Mouse (Mus musculus) cerebellum, adult 18-20 months (tissue): ENCODE results near the gene Thbs3.

Experiments
- DNase-seq, 2 experiments: peaks; one replicate each; pipeline ENCODE4 v3.0.0; 2021

The Thbs3 gene

DNA sequence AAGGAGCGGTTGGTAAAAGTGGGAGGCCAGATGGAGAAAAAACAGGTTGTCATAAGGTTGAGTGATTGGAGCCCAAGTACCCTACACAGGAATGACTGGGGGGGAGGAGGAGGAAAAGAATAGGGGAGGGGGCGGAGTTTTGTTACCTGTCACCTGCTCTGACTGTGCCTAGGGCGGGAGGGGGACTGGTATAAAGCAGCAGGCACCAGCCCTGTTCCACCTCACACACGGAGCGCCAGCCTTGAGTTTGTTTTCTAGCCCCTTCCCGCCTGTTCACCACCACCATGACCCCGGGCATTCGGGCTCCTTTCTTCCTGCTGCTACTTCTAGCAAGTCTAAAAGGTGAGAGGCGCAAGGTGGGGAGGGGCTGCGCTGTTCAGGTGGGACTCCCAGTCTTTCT is 13.9 kb downstream of the Thbs3 start, which contains the start of gene Muc1:
TSS of gene Muc1 (plus strand) at position 222 of the 400 bp plus-strand sequence.
- DNase-seq = no peak

DNA sequence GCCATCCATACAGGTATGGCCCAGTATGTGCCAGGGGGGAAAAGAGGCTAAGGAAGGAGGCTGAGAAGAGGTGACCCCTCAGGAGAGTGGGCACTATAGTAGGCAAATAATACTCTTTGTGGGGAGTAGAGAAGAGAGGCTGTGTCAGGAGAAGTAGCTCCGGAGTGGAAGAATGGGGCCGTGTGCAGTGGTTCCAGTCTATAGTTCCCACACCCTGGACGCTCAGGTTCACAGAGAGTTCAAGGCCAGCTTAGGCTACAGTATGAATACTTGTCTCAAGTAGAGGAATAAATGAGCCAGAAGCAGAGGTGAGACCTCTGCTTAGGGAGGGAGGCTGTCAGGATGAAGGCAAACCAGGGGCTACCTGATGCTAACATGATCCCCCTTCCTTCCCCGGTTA is 14.3 kb downstream of the Thbs3 start:
- DNase-seq = no peak

DNA sequence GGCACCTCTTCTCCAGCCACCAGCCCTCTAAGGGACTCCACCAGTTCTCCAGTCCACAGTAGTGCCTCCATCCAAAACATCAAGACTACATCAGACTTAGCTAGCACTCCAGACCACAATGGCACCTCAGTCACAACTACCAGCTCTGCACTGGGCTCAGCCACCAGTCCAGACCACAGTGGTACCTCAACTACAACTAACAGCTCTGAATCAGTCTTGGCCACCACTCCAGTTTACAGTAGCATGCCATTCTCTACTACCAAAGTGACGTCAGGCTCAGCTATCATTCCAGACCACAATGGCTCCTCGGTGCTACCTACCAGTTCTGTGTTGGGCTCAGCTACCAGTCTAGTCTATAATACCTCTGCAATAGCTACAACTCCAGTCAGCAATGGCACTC is 15.6 kb downstream of the Thbs3 start:
- no peak for DNase-seq

DNA sequence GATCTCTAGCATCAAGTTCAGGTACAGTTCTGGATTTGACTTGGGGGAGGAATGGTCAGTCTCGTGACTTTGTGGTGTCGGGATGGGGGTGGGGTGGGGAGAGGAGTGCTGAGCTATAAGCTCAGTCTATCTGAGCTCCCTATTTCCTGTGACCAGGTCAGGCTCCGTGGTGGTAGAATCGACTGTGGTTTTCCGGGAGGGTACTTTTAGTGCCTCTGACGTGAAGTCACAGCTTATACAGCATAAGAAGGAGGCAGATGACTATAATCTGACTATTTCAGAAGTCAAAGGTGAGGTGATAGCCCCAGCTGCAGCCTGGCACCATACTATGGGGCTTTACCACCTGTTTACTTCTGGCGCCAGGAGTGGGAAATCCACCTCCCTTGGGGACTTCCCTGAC is 16.4 kb downstream of the Thbs3 start:
- no peak for DNase-seq

DNA sequence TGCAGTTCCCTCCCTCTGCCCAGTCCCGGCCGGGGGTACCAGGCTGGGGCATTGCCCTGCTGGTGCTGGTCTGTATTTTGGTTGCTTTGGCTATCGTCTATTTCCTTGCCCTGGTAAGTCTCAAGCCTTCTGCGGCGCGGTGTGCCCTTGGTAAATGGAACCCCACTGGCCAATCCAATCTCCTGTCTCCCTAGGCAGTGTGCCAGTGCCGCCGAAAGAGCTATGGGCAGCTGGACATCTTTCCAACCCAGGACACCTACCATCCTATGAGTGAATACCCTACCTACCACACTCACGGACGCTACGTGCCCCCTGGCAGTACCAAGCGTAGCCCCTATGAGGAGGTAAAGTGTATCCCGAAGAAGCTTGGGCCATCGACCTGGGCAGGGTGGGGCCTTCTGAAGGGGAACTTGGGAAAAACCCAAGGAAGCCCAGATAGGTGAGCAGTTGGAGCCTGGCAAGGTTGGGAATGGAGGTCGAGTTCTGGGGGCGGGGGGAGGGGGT is 16.8 kb downstream of the Thbs3 start:
- no peak for DNase-seq

DNA sequence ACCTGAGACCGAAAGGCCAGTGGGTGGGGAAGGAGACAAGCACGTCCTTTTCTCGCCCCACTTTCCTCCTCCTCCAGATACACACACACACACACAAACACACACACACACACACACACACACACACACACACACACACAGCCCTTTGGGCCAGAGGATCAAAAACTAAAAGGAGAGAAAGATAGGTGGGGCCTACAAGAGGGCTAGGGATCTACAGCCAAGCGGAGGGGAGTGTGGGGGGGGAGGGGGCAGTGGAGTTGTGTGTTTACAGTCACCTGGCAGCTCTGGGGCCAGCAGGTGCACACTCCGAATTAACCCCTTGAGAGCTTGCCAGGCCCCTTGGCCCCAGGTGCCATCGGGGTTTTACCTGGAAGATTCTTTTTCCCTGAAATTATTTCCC is 17.6 kb downstream of the Thbs3 start:
- no peak for DNase-seq

DNA sequence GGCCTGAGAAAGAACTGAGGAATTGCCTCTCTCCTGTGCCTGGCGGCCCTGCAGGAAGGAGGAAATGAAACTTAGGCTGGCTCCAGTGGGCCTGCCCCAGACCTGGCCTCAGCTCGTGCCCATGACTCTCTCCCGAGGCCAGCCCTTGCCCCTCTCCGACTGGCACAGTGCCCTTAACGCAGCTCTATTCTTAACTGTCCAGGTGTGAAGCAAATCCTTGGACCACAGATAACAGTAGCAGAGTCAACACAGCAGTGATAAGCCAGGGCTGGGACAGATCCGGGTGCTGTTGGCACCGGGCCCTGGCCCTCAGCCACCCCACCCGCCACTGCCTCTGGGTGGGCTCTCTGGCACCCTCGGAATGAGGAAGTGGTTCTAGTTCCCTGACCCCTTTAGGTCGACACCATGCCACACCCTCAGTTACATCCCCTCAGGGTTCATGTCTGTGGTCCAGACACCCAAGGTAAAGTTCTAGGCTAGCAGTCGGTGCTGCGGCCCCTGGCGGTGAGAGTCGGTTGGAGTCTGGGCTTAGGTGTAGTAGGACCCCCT is 18.7 kb downstream of the Thbs3 start:
- no peak for DNase-seq

DNA sequence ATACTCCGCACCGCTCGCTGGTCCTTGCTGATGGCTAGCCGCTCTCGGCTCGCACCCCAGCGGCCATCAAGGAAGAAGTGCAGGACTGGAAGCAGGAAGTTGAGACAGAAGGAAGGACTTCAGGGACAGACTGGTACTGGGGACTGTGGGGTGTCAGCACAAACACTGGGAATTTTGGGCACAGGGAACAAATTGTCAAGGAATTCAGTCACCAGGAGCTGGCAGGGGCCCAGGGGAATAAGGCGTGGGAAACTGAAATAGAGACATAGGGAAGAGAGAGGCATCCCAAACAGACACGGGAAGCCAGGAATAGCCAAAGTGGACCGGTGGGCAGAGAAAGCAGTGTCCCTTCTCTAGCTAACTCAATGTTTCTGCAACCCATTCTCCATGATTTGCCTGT is 21.5 kb downstream of the Thbs3 start:
- no peak for DNase-seq

DNA sequence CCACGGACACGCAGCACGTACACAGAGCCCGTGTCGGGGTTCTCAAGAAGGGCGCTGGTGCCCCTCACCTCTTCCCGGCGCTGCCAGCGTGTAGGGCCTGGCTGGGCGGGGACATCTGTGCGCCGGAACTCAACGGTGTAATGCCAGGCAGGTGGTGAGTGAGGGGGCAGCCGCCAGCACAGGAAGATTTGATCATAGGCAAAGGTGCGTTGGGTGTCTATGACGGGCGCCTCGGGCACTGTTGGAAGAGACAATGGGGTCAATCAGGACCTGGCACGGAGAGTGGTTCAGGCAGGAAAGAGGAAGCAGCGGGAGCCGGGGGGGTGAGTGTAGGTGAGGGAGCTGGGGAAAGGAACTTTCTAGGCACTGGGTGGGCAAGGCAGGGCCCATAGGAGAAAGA is 22.7 kb downstream of the Thbs3 start:
- no peak for DNase-seq

DNA sequence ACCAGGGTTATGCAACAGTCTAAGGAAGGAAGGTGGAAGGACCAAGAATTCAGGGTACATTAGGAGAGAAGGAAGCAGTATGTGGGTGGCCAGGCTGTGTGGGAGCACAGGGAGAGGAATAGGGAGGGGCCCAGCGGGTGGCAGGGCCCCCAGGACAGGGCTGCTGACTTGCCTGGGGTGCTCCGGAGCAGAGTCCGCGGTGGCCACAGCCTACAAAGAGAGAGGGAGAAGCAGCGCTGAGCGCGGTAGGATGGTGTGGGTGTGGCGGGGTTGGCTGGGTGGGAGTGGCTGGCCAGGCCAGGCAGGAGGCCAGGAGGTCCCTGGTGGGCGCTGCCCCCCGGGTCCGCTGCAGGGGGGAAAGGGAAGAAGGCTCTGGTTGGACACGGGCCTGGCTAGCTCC is 23.5 kb downstream of the Thbs3 start:
- DNase-seq = no peak

DNA sequence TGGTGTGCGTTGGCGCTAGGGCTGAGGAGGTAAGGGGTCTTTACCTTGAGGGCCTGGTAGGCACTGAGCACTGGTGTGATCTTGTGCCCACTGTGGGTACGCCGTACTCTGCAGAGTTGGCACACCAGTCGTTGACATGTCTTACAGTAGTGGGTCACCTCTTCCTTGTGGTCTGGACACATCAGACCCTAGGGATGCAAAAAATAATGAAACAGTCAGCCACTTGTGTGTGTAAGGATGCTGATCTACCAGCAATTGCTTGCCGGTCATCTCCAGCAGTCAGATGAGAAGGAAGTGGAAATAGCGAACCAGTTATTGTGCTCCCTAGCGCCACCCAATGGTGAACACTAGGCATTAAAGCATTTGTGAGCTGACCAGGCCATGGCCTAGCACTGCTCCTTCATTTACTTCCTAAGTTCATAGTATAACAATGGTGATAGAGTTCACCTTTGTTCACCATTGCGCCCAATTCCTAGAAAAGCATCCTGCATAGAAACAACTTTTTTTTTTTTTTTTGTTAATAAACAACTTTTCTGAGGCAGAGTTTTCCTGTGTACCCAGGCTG is 27.4 kb downstream of the Thbs3 start:
- peak; percentile 75 to 82 for DNase-seq

DNA sequence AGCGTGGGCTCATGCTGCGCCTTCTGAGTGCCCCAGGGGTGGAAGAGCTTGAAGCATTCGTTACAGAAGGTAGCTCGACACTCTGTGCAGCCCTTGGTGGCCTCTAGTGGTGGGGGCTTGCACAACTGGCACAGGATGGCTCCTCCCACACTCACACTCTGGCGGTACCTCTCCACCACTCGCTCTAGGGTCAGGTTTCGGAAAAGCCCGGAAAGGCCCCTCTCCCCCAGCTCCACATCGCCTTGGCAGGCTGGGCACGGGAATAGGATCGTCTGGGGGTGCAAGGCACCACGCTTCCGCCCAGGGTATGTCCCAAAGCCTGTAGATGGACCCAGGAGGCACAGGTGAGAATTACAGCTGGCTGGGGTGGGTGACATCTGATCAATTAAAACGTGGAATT is 28.6 kb downstream of the Thbs3 start:
- DNase-seq = peak in 1 of 2 experiments; percentile 30

DNA sequence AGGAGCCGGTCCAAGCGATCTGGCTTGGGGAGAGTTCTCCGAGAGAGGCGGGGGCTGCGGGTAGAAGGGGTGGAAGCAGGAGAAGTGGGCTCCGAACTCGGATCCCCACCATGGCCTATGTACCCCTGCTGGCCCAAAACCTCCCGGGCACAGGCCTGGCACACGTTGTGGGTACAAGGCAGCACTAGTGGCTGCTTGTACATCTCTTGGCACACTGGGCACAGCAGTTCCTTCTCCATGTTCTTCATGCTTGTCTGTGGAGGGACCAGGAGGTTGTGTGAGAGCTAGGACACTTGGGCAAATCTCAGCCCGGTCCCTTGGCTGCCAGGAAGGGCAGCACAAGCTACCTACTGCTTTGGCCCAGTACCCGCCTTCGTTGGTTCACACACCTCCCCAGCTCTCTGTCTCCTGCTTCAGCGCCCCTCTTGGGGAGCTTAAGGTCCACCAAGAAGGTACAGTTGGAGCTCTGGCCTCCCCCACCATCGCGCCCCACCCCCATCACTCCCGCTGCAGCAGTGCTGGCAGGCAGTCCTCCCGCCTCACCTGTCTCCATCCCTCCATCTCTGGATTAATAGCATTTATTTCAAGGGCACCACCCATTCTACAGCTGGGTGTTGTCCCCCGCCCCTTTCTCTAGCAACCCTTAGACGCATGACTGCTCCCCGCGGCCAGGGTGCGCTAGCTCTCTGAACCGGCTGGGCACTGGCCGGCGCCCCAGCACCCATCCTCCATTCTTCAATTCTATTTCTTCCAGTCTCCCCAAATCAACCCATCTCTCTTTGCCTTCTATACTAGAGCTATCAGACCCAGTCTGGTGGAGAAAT is 29.4 kb downstream of the Thbs3 start:
- DNase-seq = peak; percentile 58 to 66

DNA sequence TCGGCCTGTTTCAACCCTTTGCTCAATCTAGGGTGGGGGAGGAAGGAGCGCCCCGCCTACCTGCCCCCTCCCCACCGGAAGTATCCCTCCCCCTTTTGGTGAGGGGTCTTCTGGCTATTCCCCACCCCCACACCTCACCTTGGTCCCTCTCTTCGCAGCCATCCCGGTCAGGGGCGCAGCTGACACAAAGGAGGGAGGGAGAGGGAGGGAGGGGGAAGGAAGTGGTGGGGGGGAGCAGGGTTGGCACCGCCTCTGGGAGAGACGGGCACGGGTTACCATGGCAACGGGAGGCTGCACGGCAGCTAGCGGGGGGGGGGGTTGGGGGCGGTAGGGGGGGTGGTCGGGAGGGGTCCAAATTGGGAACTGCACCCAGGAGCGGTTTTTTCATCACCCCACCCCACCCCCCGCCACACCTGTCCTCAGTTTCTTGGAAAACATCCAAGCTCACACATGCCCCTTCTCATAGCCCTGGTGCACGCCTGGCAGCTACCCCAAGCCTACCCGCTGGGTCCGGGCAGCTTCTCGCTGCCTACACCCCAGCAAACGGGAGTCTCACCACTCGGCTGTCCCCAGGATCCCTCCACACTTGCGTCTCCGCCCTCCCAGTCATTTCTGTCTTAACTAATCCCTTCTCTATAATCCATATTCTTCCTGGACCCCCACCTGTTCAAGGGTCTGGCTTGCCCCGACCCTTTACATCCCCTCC is 30.2 kb downstream of the Thbs3 start:
- DNase-seq = peak; percentile 76 to 78

DNA sequence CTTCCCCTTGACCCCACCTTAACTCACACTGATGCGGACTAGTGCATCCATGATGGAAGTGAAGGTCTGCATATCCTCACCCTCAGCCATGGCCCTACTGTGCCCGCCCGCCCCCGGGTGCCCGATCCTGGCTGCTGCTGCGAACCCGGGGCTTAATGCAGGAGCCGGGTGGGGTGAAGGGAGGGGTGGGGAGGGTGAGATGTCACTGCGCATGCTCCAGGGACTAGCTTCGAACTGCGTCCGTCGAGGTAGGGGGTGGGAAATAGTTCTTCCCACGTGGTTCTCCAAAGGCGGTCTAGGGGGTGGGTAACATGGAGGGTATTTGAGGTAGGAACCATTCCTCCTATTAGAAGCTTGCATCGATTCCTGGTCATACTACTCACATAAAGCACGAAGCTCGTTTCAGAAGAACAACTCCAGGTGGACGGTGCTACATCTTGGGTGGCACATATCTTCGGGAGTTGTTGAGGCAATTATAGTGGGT is 30.8 kb downstream of the Thbs3 start, which contains the start of gene Krtcap2:
TSS of gene Krtcap2 (plus strand) at position 279 of the 484 bp plus-strand sequence.
- peak; percentile 74 to 77 for DNase-seq

DNA sequence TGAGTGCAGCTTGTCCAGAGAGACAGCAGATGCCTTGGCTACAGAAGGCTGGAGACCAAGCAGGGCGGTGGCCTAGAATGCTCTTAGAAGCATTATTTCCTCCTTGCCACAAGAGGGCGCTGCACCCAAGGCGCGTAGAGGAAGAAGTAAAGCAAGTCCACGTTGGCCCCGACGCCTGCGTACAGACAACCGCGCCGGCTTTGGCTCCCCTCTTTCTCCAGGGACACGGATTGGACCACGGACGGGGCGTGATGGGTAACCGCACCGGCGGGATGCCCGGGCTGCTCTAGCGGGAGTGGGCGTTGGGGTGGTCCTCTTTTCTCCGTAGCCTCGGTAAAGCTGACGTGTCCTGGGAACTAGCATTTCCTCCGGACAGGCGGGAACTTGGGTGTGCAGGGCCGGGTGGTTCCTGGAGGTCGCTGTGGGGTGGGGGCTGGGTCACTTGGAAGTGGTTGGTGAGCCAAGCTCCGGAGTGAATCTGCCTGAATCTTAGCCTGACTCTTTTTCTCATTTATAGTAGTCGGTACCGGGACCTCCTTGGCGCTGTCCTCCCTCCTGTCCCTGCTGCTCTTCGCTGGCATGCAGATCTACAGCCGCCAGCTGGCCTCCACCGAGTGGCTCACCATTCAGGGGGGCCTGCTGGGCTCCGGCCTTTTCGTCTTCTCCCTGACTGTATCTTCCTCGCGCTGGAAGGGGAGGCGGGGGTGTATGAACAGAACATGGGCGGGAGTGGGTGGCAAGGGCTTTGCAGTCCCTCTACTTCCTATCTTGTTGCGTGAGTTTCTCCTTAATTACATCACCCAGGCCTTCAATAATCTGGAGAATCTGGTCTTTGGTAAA is 31.5 kb downstream of the Thbs3 start, which contains the start of gene Trim46:
TSS of gene Trim46 (minus strand) at position 49 of the 840 bp plus-strand sequence.
- peak; percentile 94 for DNase-seq

DNA sequence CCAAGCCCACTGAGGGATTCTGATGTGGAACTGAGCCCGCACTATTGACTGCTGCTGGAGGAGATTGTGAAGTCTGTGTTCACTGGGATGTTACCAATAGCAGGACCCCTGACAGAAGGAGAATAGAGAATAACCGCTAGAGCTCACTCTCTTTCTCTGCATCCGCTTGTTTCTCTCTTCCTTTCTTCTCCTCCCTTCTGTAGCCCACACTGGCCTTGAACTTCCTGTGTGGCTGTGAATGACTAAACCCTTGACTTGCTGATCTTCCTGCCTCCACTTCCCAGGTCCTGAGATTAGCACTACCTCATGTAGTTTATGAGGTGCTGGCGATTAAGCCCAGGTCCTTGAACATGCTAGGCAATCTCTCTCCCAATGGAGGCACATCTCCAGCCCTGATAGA is 32.5 kb downstream of the Thbs3 start:
- peak in 1 of 2 experiments; percentile 9 for DNase-seq

DNA sequence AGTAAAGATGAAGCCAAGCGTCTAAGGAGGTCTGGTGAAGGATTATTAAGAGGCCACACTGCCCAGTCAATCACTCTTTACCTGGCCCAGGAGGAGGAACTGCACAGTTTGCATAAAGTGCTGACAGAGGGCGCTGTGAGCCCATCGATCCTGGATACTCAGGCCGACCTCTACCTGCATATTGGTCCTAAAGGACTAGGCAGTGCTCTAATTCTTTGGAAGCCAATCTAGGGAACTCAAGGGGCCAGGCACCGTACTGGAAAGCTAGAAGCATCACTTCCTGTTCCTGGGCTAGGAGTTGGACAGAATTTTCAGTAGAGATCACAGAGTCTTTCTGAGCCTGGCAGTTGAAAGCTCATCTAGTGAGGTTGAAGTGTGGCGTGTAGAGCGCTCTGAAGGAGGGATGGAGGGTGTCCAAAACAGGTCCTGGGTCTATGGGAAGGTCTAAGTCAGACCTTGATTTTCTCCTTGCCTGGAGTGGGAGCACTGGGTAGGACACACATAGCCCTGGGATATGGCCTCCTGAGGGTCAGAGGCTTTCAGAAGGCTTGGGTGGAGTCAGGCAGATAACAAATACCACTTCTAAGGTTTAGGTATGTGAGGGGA is 35.6 kb downstream of the Thbs3 start:
- DNase-seq = peak; percentile 74 to 77

DNA sequence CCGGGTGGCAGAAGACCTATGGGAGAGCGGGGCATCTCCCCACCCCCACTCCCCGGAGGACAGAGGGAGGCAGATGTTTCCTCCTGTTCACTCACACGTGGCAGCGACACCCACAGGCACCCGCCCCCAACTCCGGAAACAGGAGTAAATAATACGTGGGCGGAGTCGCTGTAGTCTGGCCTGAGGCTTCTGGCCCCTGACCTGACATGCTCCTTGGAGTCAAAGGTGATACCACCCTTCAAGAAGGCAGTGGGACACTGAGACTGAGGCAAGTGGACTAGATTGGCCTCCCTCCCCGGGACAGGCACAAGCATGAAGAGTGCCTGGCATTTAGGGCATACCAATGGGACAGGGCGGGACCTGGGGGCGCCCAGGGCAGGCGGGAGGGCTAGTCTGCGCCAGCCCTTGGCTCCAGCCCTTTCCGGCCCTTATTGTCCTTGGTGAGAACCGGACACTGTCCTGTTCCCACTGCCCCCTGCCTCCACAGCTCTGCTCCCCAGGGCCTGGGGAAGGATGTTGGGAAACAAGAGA is 36.5 kb downstream of the Thbs3 start:
- DNase-seq = no peak

DNA sequence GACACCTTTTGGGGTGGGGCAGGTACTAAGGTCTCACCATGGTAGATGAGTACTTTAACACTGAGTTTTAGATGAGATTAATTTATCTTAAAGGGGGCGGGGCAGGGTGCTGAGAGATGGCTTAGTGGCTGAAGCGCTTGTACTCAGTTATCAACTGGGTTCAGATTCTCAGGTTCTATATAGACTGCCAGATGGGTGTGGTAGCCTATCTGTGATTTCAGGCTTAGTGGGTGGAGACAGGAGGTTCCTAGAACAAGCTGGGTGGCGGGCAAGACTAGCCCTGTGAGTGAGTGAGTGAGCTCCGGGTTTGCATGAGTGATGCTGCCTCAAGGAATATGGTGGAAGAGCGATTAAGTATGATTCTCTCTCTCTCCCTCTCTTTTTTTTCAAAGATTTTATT is 40.0 kb downstream of the Thbs3 start:
- DNase-seq = no peak

DNA sequence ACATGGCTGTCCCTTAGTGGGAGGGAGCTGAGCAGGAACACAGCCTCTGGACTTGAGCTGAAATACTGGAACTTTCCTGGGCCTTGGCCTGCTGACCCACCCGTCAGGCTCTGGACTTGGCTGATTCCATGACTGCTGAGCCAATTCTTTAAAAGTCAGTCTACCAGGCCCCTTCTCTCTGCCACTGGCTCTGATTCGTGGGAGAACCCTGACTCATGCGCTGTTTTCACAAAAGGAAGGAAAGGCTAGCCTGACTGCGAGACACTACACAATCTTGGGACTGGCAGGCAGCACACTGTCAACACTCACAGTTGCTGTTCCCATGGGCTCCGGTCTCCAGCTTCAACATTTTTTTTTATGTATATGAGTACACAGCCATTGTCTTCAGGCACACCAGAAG is 41.2 kb downstream of the Thbs3 start:
- DNase-seq = no peak
